Mouse (Mus musculus) hindbrain, embryonic 16.5 days (tissue): Measurements from ENCODE around the gene Wrap53. TPM values are rescaled to one million over a fixed set of nuclear protein-coding genes. Genes with fewer than 3 reads are reported as not detected.

Experiments
- ATAC-seq: fragments of 200-750 bp; cut with Nextera tagmentation; 2 replicates; pipeline ENCODE4 v1.8.0; 2017; ENCODE audit warnings: moderate TSS enrichment, moderate library complexity
- H3K27ac ChIP-seq: fragments of 300-500 bp; sonication (generic); 2 replicates; pipeline ENCODE4 v1.5.1; 2014; ENCODE audit warnings: low read depth, mild to moderate bottlenecking, control low read depth, low read length, moderate library complexity
- H3K27me3 ChIP-seq: fragments of 300-500 bp; sonication (generic); replicated peaks from 2 replicates; pipeline ENCODE4 v1.6.1; 2014; ENCODE audit warnings: low read length; ENCODE audit not compliant: control insufficient read depth, insufficient read depth
- H3K36me3 ChIP-seq: fragments of 300-500 bp; sonication (generic); 2 replicates; pipeline ENCODE4 v1.6.1; 2014; ENCODE audit warnings: mild to moderate bottlenecking, low read length, moderate library complexity, mixed read lengths; ENCODE audit not compliant: control insufficient read depth, insufficient read depth
- H3K4me1 ChIP-seq: fragments of 300-500 bp; sonication (generic); 2 replicates; pipeline ENCODE4 v1.6.1; 2014; ENCODE audit warnings: low read depth, low read length; ENCODE audit not compliant: control insufficient read depth, insufficient read depth
- H3K4me2 ChIP-seq: fragments of 300-500 bp; sonication (generic); 2 replicates; pipeline ENCODE4 v1.6.1; 2014; ENCODE audit warnings: mild to moderate bottlenecking, low read length, control low read depth, moderate library complexity
- H3K4me3 ChIP-seq: fragments of 300-500 bp; sonication (generic); 2 replicates; pipeline ENCODE4 v1.5.1; 2014; ENCODE audit warnings: mild to moderate bottlenecking, low read length, control low read depth, moderate library complexity
- H3K9ac ChIP-seq: fragments of 300-500 bp; sonication (generic); 2 replicates; pipeline ENCODE4 v1.6.1; 2014; ENCODE audit warnings: low read depth, mild to moderate bottlenecking, control low read depth, low read length, moderate library complexity
- H3K9me3 ChIP-seq: fragments of 300-500 bp; sonication (generic); 2 replicates; pipeline ENCODE4 v1.6.1; 2014; ENCODE audit warnings: mild to moderate bottlenecking, low read length, moderate library complexity; ENCODE audit not compliant: control insufficient read depth
- WGBS: fragments of 180-500 bp; shearing (Covaris S2); extraction: QIAGEN DNeasy Blood & Tissue Kit; methylation state at CpG from one replicate; pipeline ENCODE4 v1.1.7; 2014; 5-methylcytosine and 5-hydroxymethylcytosine counted together
- polyA plus RNA-seq: library from polyadenylated mRNA; unstranded; fragments of >200 nt; fragmentation: Nextera tagmentation; extraction: Ambion mirVana; gene quantifications from 2 replicates; pipeline ENCODE4 v1.2.1, GENCODE M21; 2015

The Wrap53 gene
- polyA plus RNA-seq, 1 experiment from 2014 or later: 18.2 TPM

- Histone ChIP-seq H3K4me3 (peak overlapping the region; percentile 57), H3K27ac (peak overlapping the region; percentile 89), H3K27me3 (no peaks in the 10 kb centered on the region), H3K4me1 (peaks cover 24% of the 10 kb centered on the region), H3K36me3 (no peaks in the 10 kb centered on the region), H3K4me2 (peak overlapping the region; percentile 84), H3K9ac (peak overlapping the region; percentile 67), H3K9me3 (no peaks in the 10 kb centered on the region)
- ATAC-seq: peak; percentile 83
- WGBS: under 1% methylated on average over 36 of the region's 36 CpGs
These were observed 1.2 kb upstream of the Wrap53 start for GRCm38 (mm10) chr11:69581147-69581688.

DNA sequence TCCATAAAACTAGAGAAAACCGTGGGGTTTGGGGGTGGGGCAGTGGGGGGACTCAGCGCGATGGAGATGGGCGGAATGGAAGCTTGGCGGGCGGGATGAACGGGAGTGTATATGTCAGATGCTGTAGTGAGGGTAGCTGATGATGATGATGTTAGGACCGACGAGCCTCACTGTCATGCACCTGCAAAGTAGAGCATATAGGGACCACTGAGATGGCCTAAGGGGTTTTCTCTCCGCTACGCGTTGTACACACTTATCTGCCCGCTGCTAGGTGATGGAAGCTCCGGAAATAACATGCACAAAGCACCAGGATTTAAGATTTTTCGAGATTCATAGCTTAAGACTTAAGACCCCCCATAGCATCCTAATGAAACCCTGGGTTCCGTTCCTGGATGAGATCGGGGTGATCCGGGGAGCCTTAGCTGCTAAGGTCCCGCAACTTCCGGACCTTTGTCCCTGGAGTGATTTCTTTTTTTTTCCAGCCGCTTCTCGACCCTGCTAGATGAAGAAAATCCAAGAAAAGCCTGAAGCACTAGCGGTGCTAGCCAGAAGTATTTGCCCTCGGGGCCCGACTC, 604 bp upstream of the Wrap53 start:
- Histone ChIP-seq H3K4me1 (peaks cover 24% of the 10 kb centered on the region), H3K27me3 (no peaks in the 10 kb centered on the region), H3K4me3 (peak overlapping the region; percentile 57), H3K9ac (peak overlapping the region; percentile 67), H3K4me2 (peak overlapping the region; percentile 84), H3K27ac (peak overlapping the region; percentile 89), H3K9me3 (no peaks in the 10 kb centered on the region), H3K36me3 (no peaks in the 10 kb centered on the region)
- under 1% methylated on average over 25 of the region's 25 CpGs for WGBS
- ATAC-seq: peak; percentile 25

GRCm38 (mm10) chr11:69579128-69580017, 682 bp downstream of the Wrap53 start:
- Histone ChIP-seq H3K9ac (peak overlapping the region; percentile 61), H3K27me3 (no peaks in the 10 kb centered on the region), H3K4me2 (peak overlapping the region; percentile 84), H3K27ac (peak overlapping the region; percentile 89), H3K4me1 (peaks cover 24% of the 10 kb centered on the region), H3K36me3 (no peaks in the 10 kb centered on the region; the same call in 1 of the 2 replicates), H3K4me3 (peak overlapping the region; percentile 62), H3K9me3 (no peaks in the 10 kb centered on the region)
- peak; percentile 86 for ATAC-seq
- 2% methylated on average over 39 of the region's 39 CpGs for WGBS

DNA sequence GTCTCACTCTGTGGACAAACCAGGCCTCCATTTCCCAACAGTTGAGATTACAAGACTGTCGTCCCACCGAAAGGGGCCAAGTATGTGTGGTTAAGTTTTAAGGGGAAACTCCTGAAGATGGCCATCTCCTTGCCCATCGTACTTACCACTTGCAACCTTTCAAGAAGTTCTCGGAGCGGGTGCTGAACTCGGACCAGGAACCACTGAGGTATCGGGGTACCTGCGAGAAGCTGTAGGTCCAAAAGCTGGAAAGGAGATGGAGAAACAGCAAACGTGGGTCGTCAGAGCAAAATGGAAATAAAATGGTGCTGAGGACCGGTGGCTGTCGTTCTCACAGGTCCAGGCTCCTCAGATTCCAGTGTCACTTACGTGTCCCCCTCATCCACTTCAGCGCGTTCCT, 1.8 kb downstream of the Wrap53 start:
- peak overlapping the region; percentile 62 for H3K4me3 ChIP-seq
- WGBS: 12% methylated on average over 15 of the region's 15 CpGs
- H3K4me2 ChIP-seq: peak overlapping the region; percentile 75
- H3K36me3 ChIP-seq: no peaks in the 10 kb centered on the region; the same call in 1 of the 2 replicates
- ATAC-seq: no peak
- H3K27me3 ChIP-seq: no peaks in the 10 kb centered on the region
- H3K4me1 ChIP-seq: peaks cover 24% of the 10 kb centered on the region
- peak overlapping the region; percentile 60 for H3K9ac ChIP-seq
- H3K9me3 ChIP-seq: no peaks in the 10 kb centered on the region
- H3K27ac ChIP-seq: no peak overlapping the region

- Histone ChIP-seq H3K27me3 (no peaks in the 10 kb centered on the region), H3K27ac (no peak overlapping the region), H3K9ac (no peak overlapping the region), H3K4me3 (no peak overlapping the region), H3K4me1 (peaks cover 20% of the 10 kb centered on the region), H3K9me3 (no peaks in the 10 kb centered on the region), H3K4me2 (no peak overlapping the region), H3K36me3 (no peaks in the 10 kb centered on the region; the same call in 1 of the 2 replicates)
- 73% methylated on average over 5 of the region's 5 CpGs for WGBS
- no peak for ATAC-seq
These were observed 3.7 kb downstream of the Wrap53 start for GRCm38 (mm10) chr11:69576307-69576706.

GRCm38 (mm10) chr11:69575220-69575619, 4.8 kb downstream of the Wrap53 start:
- H3K9ac ChIP-seq: no peak overlapping the region
- H3K4me2 ChIP-seq: no peak overlapping the region
- no peak for ATAC-seq
- H3K4me3 ChIP-seq: no peak overlapping the region
- no peak overlapping the region for H3K27ac ChIP-seq
- peaks cover 2% of the 10 kb centered on the region; the same call in 1 of the 2 replicates for H3K36me3 ChIP-seq
- WGBS: 64% methylated on average over 3 of the region's 3 CpGs
- H3K4me1 ChIP-seq: peaks cover 20% of the 10 kb centered on the region
- no peaks in the 10 kb centered on the region for H3K27me3 ChIP-seq
- no peaks in the 10 kb centered on the region for H3K9me3 ChIP-seq

- H3K4me2 ChIP-seq: no peak overlapping the region
- WGBS: 86% methylated on average over 8 of the region's 8 CpGs
- no peak overlapping the region for H3K27ac ChIP-seq
- peaks cover 5% of the 10 kb centered on the region for H3K36me3 ChIP-seq
- no peak for ATAC-seq
- H3K27me3 ChIP-seq: no peaks in the 10 kb centered on the region
- H3K9ac ChIP-seq: no peak overlapping the region
- H3K4me3 ChIP-seq: no peak overlapping the region
- H3K9me3 ChIP-seq: no peaks in the 10 kb centered on the region
- peaks cover 14% of the 10 kb centered on the region for H3K4me1 ChIP-seq
These were observed 14.9 kb downstream of the Wrap53 start for GRCm38 (mm10) chr11:69565131-69565530.

DNA sequence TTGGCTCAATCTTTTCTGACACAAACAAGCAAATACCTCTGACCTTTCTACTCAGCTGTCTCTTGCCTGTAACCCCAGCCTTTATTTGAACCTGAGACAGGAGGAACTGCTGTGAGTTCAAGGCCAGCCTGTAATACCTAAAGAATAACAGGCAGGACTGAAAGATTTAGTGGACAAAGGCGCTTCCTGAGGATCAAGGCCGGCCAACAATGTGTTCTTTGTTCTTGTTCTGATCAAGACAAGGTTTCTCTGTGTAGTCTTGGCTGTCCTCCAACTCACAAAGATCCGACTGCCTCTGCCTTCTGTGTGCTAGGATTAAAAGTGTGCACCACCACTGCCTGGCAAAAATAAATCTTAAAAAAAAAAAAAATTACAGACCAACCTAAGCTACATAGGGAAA, 15.7 kb downstream of the Wrap53 start:
- ATAC-seq: no peak
- Histone ChIP-seq H3K9ac (no peak overlapping the region), H3K36me3 (peaks cover 5% of the 10 kb centered on the region), H3K4me2 (no peak overlapping the region), H3K27me3 (no peaks in the 10 kb centered on the region), H3K4me1 (peaks cover 14% of the 10 kb centered on the region), H3K27ac (no peak overlapping the region), H3K9me3 (no peaks in the 10 kb centered on the region), H3K4me3 (no peak overlapping the region)
- WGBS: 47% methylated on average over 3 of the region's 3 CpGs

DNA sequence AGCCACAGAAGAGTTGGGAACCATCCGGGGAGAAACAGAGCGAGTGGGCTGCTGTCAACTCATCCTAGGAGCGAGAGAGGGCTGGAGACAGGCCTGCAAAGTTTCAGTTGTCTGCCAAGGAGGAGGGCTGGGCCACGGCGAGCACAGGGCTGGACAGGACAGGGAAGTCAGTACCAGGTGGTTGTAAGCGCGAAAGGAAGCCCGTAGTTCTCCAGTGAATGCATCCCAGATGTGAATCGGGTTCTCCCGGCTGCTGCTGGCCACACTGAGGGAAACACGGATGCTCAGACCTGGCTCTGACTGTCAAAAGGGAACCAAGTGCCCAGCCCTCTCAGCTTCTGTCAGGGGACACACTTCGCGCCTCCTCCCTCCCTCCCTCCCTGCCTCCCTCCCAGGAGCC, 16.7 kb downstream of the Wrap53 start:
- Histone ChIP-seq H3K27ac (no peak overlapping the region), H3K9me3 (no peaks in the 10 kb centered on the region), H3K4me2 (no peak overlapping the region), H3K27me3 (no peaks in the 10 kb centered on the region), H3K9ac (no peak overlapping the region), H3K4me1 (peaks cover 24% of the 10 kb centered on the region), H3K36me3 (peaks cover 5% of the 10 kb centered on the region), H3K4me3 (no peak overlapping the region)
- no peak for ATAC-seq
- WGBS: 87% methylated on average over 13 of the region's 13 CpGs
